Mouse (Mus musculus) megakaryocyte, embryonic 14.5 days (primary cell): ENCODE measurements around the gene Lonp2.

Experiments
- FLI1 ChIP-seq: IDR thresholded peaks from 2 replicates; pipeline ENCODE4 v1.6.1; 2012; ENCODE audit warnings: low read length, inconsistent platforms, mixed read lengths
- GATA1 ChIP-seq: IDR thresholded peaks from 3 replicates; pipeline ENCODE4 v1.6.1; 2012; ENCODE audit warnings: mixed read lengths, low read length, inconsistent platforms, borderline replicate concordance

DNA sequence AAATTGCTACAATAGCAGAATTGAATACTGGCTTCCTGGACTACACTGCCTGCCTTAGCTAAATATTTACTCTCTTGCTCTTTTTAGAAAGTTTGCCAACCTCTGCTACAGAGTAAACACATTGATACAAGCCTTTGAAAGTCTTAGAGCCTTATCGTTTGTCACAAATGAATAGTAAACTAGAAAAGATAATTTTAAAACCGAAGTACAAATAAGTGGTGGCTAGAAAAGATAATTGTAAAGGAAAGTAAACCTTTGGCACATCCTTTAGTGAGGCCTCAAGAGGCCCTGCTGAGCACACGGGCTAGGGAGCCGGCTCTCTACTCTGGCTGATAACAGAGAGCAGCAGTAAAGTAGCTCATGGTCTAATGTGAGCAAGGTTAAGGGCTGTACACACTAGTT lies 135.2 kb downstream of the Lonp2 start:
- no peak for TF ChIP-seq FLI1
- no peak for TF ChIP-seq GATA1
